Mouse (Mus musculus) megakaryocyte, embryonic 14.5 days (primary cell): ENCODE measurements around the gene Hkdc1. TPM values are rescaled to one million over a fixed set of nuclear protein-coding genes. Genes with fewer than 3 reads are reported as not detected.

ENCODE experiments used
- H3K27me3 ChIP-seq: replicated peaks from 2 replicates; pipeline ENCODE3; 2012; ENCODE audit warnings: inconsistent platforms
- H3K36me3 ChIP-seq: replicated peaks from 2 replicates; pipeline ENCODE3; 2012; ENCODE audit warnings: low read length, inconsistent platforms, mixed read lengths
- H3K4me1 ChIP-seq: 2 replicates; pipeline ENCODE4 v1.6.1; 2012; ENCODE audit warnings: inconsistent platforms
- H3K4me3 ChIP-seq: replicated peaks from 2 replicates; pipeline ENCODE3; 2012; ENCODE audit warnings: moderate library complexity, mild to moderate bottlenecking, inconsistent platforms
- H3K9me3 ChIP-seq: 2 replicates; pipeline ENCODE4 v1.6.1; 2012; ENCODE audit warnings: inconsistent platforms
- FLI1 ChIP-seq: IDR thresholded peaks from 2 replicates; pipeline ENCODE4 v1.6.1; 2012; ENCODE audit warnings: low read length, inconsistent platforms, mixed read lengths
- GATA1 ChIP-seq: IDR thresholded peaks from 3 replicates; pipeline ENCODE4 v1.6.1; 2012; ENCODE audit warnings: mixed read lengths, low read length, inconsistent platforms, borderline replicate concordance
- polyA plus RNA-seq: library from polyadenylated mRNA; stranded (reverse); fragments of >175 nt; gene quantifications from 2 replicates; pipeline ENCODE4 v1.2.3, GENCODE M21; 2012; ENCODE audit warnings: low replicate concordance; ENCODE audit not compliant: insufficient read depth

The Hkdc1 gene
- polyA plus RNA-seq, 1 experiment = not detected

DNA sequence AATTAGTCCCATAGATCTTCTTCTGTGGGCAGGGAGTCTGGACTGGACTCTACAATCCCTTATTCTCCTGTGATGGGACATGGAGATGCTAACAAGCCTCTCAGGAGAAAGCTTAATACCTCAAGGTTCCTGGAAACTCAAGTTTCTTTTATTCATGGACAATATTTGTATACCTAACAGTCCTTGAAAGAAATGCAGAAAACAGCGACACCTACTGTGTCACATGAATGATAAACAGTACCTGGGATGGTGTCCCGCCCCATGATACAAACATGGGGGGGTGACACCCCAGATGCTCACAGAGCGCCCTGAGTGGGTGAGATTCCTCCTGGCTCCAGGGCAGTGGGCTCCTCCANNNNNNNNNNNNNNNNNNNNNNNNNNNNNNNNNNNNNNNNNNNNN is 39.3 kb downstream of the Hkdc1 start:
- Histone ChIP-seq H3K4me3 (no peak overlapping the region), H3K4me1 (peaks cover 12% of the 10 kb centered on the region; the same call in 1 of the 2 replicates), H3K9me3 (no peaks in the 10 kb centered on the region), H3K36me3 (no peaks in the 10 kb centered on the region), H3K27me3 (peaks cover 25% of the 10 kb centered on the region)
- TF ChIP-seq FLI1 (no peak), GATA1 (no peak)

DNA sequence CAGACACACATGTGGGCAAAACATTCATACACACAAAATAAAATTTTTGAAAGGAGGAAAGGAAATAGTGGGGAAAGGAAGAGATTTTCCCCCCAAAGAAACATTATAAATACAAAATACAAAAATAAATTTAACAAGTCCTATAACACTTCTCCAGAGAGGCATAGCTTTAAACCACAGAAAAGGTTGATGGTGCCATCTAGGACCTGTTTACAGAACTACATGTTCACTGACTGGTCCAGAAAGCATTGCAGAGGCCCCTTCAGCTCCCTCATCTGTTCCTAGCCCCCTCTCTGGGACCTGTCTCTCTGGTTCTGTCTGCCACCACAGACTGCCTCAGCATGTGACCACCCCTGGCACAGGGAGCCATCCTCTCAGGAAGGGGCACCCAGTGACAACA is 41.4 kb downstream of the Hkdc1 start:
- H3K27me3 ChIP-seq = peaks cover 26% of the 10 kb centered on the region

DNA sequence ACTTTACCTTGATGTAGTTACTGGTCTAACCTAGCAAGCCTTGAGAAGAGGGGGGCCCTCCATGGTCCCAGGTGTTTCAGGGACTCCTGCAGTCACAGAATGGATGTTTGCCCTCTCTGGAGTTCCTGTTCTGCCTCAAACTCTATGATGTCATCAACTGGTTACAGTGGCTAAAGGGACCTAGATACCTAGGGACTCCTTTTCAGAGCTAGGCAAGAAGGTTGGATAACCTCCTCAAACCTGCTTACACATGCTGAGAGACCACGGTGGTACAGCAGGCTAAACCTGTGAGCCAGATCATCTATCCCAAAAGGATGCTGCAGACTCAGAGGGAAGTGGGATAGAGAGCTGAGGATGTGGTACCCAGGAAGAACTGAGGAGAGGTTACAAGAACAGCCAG is 42.5 kb downstream of the Hkdc1 start, which contains the start of gene Hk1:
TSS of gene Hk1 (minus strand) at position 101 of the 400 bp plus-strand sequence.
- peaks cover 10% of the 10 kb centered on the region for H3K4me1 ChIP-seq
- H3K27me3 ChIP-seq = peaks cover 30% of the 10 kb centered on the region
- TF ChIP-seq FLI1 (no peak), GATA1 (no peak)
- no peaks in the 10 kb centered on the region for H3K36me3 ChIP-seq
- H3K4me3 ChIP-seq = no peak within 1 kb of the TSS
- peaks cover 14% of the 10 kb centered on the region for H3K9me3 ChIP-seq

More for the DNA sequence above, 41.4 kb downstream of the Hkdc1 start:
- no peak for TF ChIP-seq FLI1
- TF ChIP-seq GATA1 = no peak
- H3K4me3 ChIP-seq = no peak overlapping the region
- no peaks in the 10 kb centered on the region for H3K36me3 ChIP-seq
- H3K4me1 ChIP-seq = peaks cover 15% of the 10 kb centered on the region
- H3K9me3 ChIP-seq = peaks cover 12% of the 10 kb centered on the region

DNA sequence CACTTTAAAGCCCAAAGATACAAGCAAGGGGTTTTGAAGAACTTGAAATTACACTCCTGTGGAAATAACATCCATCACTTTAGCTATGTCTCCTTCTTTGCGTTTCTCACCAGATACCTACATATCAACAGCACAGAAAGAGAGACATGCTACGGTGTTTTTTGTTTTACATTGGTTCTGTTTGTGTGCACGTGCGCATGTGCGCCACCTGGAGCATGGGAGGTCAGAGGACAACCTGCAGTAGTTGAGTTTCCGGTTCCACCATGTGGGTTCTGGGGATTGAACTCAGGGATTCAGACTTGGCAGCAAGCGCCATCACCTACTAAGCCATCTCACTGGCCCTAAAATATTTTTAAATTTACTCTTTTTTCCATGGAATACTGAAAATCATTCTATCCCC is 63.5 kb downstream of the Hkdc1 start:
- H3K4me3 ChIP-seq = no peak overlapping the region

DNA sequence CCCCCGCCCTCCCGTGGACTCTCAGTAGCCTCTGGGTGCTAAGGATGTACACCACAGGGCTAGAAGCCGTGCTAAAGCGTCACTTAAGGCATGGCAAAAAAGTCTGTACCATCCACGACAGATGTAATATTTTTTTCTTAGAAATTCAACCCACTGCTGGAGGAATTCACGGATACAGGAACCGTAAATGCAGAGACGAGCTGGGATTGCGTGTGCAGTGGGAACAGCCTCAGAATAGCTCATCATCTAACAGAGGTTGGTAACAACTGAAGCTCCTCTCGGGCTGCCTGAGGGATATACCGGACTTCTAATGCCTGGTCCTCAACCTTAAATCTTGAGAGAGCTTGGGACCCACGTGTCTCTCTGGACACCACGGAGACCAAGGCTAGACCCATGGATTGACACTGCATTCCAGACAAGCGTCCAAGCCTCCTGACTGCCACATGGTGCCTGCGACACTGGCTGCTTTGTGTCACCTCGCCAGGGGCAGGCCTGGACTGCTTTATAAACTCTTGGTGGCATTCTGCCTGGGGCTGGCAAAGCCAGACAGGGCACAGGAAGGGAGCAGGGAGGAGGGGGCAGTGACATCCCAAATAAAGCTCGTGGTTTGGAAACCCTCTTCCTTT is 66.1 kb downstream of the Hkdc1 start:
- Histone ChIP-seq H3K36me3 (peaks cover 15% of the 10 kb centered on the region), H3K4me1 (peaks cover 53% of the 10 kb centered on the region), H3K9me3 (peaks cover 3% of the 10 kb centered on the region; the same call in 1 of the 2 replicates), H3K4me3 (no peak overlapping the region), H3K27me3 (peaks cover 6% of the 10 kb centered on the region)
- TF ChIP-seq GATA1 (no peak), FLI1 (no peak)

More for the DNA sequence above, 63.5 kb downstream of the Hkdc1 start:
- Histone ChIP-seq H3K36me3 (no peaks in the 10 kb centered on the region), H3K27me3 (peaks cover 15% of the 10 kb centered on the region), H3K9me3 (peaks cover 9% of the 10 kb centered on the region), H3K4me1 (peaks cover 43% of the 10 kb centered on the region)
- TF ChIP-seq FLI1 = no peak
- no peak for TF ChIP-seq GATA1

DNA sequence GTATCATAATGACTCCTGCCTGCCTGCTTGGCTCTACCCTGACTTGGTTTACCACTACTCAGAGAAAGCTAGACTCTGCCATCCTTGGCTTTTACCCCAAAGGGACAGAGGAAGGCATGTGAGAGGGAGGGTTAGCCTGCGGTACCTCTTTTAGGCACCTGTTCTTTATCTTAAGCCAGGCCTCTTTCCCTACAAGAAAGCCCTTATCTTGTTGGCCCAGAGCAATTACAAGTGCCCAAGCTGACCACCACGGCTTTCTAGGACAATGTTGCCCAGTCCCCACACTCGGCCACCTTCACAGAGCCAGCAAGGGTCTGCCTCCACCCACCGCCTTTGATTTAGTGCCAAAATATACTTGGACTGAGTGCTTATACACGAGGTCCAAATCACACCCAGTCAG is 77.1 kb downstream of the Hkdc1 start:
- TF ChIP-seq GATA1 (no peak), FLI1 (no peak)
- peaks cover 6% of the 10 kb centered on the region for H3K9me3 ChIP-seq
- H3K4me3 ChIP-seq = no peak overlapping the region
- no peaks in the 10 kb centered on the region for H3K27me3 ChIP-seq
- H3K4me1 ChIP-seq = peaks cover 58% of the 10 kb centered on the region
- H3K36me3 ChIP-seq = peaks cover 66% of the 10 kb centered on the region

DNA sequence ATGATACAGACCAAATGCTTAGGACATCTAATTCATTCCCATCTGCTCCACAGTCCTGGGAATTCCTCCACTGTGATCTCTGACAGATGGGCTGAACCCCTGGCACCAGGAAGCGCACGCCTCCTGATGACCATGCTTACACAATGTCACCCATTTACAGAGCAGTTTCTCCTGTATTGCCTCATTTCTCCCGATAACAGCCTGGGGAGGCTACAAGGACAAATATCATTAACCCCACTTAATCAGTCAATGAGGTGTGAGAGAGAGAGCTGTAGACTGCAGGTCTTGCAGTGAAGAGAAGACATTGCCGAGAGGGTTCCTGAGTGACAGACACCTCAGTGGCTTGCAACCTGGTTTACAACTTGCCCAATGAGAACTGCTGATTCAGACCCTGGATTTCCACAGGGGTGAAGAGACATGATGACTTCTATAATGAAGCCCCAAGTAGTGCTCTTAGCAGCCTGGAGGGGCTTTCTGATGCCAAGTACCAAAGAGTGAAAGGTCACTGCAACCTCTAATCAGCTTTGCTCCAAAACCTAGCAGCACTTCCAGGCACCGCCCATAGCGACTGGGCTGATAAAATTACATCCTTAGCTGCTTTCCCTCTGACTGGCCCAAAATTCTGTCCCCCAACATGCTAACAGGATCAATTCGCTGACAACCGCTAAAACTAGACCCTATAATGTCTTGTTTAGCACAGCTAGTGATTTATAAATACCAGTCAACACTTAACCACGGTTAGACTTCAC is 78.1 kb downstream of the Hkdc1 start:
- Histone ChIP-seq H3K27me3 (no peaks in the 10 kb centered on the region), H3K4me3 (no peak overlapping the region), H3K36me3 (peaks cover 57% of the 10 kb centered on the region), H3K4me1 (peaks cover 49% of the 10 kb centered on the region), H3K9me3 (peaks cover 6% of the 10 kb centered on the region)
- TF ChIP-seq GATA1 (no peak), FLI1 (no peak)

DNA sequence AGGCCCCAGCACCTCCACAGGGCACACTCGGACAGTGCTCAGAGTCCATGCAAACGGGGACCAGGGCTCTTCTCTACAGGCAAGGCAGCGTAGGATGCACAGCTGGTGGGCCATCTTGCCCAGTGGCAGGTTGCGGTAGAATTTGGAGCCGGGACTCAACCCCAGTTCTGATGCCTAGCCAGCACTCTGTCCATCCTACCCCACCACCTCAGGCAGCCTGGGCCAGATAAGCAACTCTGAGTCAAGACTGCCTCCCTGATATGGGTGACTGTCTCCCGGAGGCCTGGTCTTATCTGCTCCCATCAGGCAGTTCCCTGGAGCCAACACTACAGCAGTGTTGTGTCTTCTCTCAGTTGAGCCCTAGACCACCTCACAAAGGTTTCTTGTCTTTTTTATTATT is 79.8 kb downstream of the Hkdc1 start:
- no peaks in the 10 kb centered on the region for H3K27me3 ChIP-seq
- peaks cover 50% of the 10 kb centered on the region for H3K36me3 ChIP-seq
- H3K9me3 ChIP-seq = no peaks in the 10 kb centered on the region
- peaks cover 63% of the 10 kb centered on the region for H3K4me1 ChIP-seq
- TF ChIP-seq GATA1 = no peak
- TF ChIP-seq FLI1 = no peak
- peak overlapping the region; percentile 82 for H3K4me3 ChIP-seq

DNA sequence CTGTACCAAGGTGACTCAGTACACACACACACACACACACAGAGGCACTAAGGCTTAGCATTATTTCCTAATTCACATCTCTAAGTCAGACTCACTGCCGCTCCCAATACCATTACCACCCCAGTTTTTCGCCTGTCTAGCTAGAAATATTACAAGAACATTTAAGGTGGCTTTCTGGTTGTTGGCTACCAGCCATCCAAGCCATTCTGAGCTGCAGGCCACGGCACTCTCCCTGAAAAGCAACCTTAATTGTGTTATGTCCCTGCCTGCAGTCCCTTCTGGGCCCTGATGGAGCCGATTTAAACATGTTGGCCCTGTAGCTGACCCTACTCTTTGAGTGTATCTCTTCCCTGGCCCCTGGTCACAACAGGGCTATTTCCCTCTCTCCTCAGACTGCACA is 80.3 kb downstream of the Hkdc1 start:
- TF ChIP-seq FLI1 = no peak
- Histone ChIP-seq H3K4me3 (peak overlapping the region; percentile 82), H3K27me3 (no peaks in the 10 kb centered on the region), H3K9me3 (no peaks in the 10 kb centered on the region), H3K4me1 (peaks cover 69% of the 10 kb centered on the region), H3K36me3 (peaks cover 50% of the 10 kb centered on the region)

DNA sequence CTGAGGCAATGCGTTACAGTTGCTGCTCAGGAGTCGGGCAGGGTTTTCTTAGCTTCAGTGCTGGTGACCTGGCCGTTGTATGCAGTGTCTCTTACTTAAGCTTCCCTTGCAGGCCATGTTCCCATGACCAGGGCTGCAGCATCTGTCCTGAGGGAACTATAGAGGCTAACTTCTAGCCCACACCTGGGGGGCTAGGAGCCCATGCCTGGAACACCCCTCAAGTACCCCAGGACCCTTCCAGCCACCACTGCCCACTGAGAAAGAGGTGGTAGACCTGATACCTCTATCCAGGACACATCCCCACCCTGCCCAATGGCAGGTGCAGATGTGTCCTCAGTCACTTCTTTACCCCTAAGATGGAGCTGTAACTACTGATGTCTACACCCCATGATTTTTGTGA is 81.3 kb downstream of the Hkdc1 start:
- H3K9me3 ChIP-seq = no peaks in the 10 kb centered on the region
- H3K27me3 ChIP-seq = no peaks in the 10 kb centered on the region
- TF ChIP-seq GATA1 (no peak), FLI1 (no peak)
- peaks cover 79% of the 10 kb centered on the region for H3K4me1 ChIP-seq
- H3K4me3 ChIP-seq = peak overlapping the region; percentile 93
- H3K36me3 ChIP-seq = peaks cover 49% of the 10 kb centered on the region
